Mouse (Mus musculus): ENCODE measurements around the gene Ear2.
"Not testable (repeated sequence)": the region's sequence is repeated elsewhere in the genome, so short reads cannot be mapped to it uniquely, and the experiment has no call there.

Ear2 gene

GRCm38 (mm10) chr14:44102354-44102753 is at the start of gene Ear2:
Ear2 (plus strand) TSS chr14:44102654.
- not testable (repeated sequence) for DNase-seq

DNA sequence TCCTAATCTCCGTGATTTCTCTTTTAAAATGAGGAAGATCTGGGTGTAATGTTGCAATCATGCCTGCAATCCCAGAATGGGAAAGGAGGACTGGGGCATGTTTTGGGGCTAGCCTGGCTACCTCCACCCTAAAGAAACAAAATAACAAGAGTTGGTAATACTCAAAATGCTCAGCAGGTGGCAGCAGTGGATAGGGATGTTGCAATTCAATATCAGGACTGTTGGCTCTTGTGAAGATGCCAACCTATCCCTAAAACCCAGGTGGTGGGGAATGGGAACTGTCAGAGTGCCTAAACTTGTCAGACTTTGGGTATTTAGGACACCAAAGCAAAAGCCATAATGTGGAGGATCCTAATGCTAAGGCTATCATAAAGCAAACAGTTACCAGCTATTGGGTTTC is 34.6 kb upstream of the Ear2 start:
- DNase-seq = not testable (repeated sequence)

GRCm38 (mm10) chr14:44070595-44070994 is 31.9 kb upstream of the Ear2 start:
- DNase-seq = not testable (repeated sequence)

DNA sequence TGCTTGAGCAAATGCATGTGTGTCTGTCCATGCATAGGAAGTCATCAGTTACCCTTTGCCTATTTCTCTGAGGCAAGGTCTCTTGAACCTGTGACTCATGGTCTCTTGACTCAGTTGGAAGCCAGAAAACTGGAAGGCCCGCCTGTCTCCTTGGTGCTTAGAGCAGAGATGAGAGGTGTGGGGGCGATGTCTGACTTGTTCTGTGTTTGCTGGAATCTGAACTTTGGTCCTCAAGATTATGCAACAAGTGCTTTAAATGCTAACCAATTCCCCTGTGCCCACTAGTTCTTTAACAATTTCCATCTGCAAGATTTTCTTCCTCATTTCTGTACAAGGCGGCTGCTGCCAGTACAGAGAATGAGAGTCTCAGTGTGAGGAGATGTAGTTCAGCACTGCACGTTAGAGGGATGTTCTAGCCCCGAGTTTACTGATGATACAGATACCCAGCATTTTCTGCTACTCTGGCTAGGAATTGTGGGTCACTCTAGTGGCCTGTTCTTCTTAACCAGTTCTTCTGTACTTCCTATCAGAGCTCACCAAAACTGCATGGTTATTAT is 24.6 kb upstream of the Ear2 start:
- not testable (repeated sequence) for DNase-seq

GRCm38 (mm10) chr14:44086588-44086987 is 15.9 kb upstream of the Ear2 start:
- DNase-seq = not testable (repeated sequence)

DNA sequence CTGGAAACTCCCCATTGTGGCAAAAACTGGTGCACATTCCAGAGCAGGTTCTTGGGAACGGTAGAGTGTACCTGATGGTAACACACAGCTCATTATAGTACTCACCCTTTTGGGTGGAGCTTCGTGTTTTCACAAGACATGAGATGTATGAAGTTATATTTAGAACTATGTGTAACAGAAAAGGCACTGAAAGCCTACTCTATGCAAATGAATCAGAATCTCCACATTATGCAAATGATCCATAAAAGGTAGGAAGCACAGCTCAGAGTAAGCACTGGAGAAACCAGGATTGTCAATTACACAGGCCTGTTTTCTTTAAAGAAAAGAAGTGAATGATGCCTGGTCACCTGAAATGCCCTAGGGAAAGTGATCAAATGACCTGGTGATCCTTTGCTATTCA is 14.9 kb upstream of the Ear2 start:
- not testable (repeated sequence) for DNase-seq

- DNase-seq = not testable (repeated sequence)
Measured at GRCm38 (mm10) chr14:44091524-44091923, 10.9 kb upstream of the Ear2 start.

- not testable (repeated sequence) for DNase-seq
Measured at GRCm38 (mm10) chr14:44094445-44094844, 8.0 kb upstream of the Ear2 start.

GRCm38 (mm10) chr14:44100030-44100429 is 2.4 kb upstream of the Ear2 start:
- DNase-seq = not testable (repeated sequence)

DNA sequence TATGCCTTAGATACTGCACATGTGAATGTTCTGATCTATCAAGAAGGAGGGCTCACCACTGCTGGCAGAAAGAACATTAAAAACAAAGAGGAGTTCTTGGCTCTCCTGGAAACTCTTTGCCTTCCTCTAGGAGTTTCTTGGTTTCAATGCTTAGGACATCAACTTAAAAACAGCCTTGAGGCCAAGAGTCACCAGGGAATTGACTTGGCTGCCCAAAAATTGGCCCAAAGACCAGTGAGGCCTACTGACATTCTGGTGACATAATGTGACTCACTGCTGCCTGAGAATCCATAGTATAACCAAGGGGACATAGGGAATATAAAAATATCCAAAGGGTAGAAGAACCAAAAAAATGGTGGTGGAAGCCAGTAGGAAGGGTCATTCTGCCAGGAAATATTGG is 8.5 kb downstream of the Ear2 start:
- no peak for DNase-seq

- DNase-seq = not testable (repeated sequence)
Measured at GRCm38 (mm10) chr14:44123551-44123950, 21.1 kb downstream of the Ear2 start, which contains the start of gene Gm3327. Gm3327 (plus strand) TSS chr14:44123851.

Measured in cerebellum, postnatal 25 days (tissue).